Mouse (Mus musculus): ENCODE measurements around the gene Nomo1. TPM values are rescaled to one million over a fixed set of nuclear protein-coding genes. Genes with fewer than 3 reads are reported as not detected.

Nomo1 gene
- polyA plus RNA-seq, 1 experiment from 2014 or later = 20.2 TPM

DNA sequence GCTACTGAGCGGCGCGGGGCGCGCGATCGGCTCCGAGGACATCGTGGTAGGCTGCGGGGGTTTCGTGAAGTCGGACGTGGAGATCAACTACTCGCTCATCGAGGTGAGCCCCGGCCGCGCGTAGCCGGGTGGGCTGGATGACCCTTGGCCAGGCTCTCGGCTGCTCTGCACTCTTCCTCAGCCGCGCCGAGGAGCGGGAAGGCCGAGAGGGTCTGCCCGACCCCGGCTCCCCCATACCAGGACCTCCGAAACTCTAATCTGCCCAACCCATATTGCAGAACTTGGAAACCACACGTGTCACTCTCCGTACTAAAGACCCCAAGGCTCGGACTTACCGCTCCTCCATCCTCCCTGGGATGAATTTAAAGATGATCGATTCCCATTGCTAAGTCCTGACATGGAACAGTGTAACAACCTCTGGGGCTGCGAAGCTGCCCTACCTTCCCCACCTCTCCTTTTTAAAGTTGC is 406 bp downstream of the Nomo1 start:
- H3K4me1 ChIP-seq (replicated peaks; ENCODE audit: control insufficient read depth, insufficient read depth, low read length) = peaks cover 8% of the 10 kb centered on the region
- H3K9ac ChIP-seq (ENCODE audit: low read length) = peak overlapping the region; percentile 67
- H3K4me2 ChIP-seq (ENCODE audit: low read depth, low read length, severe bottlenecking) = peak overlapping the region; percentile 86
- ATAC-seq (replicated peaks; ENCODE audit: low FRiP score) (no peak), DNase-seq (ENCODE audit: low spot score) (no peak)
- peak overlapping the region; percentile 92 for H3K4me3 ChIP-seq (ENCODE audit: low read depth, low read length)
- WGBS = 1% methylated on average over 35 of the region's 35 CpGs
- no peaks in the 10 kb centered on the region for H3K27me3 ChIP-seq (ENCODE audit: control insufficient read depth, insufficient read depth, low read length)
- H3K27ac ChIP-seq (ENCODE audit: low read depth, low read length) = no peak overlapping the region
- H3K9me3 ChIP-seq (ENCODE audit: control insufficient read depth, low read length) = no peaks in the 10 kb centered on the region
- no peaks in the 10 kb centered on the region for H3K36me3 ChIP-seq (ENCODE audit: control insufficient read depth, insufficient read depth, low read length)

DNA sequence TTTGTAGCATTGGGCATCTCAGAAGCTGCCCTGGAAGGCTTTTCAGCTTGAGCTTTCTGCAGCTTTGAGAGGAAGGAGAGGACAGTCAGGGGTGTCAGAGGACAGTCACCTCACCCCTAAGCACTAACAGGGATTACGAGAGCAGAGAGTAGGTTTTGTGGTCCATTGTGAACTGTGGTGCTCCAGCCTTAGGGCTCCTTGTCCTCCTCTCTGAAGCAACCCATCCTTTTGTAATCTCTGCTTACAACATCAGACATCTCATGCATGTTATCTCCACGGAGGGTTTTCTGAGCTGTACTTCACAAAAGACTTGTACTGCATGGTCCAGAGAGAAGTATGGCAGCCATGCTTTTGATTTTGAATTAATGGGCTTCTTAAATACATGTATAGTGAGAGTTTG is 1.5 kb downstream of the Nomo1 start:
- Histone ChIP-seq H3K27me3 (ENCODE audit: control insufficient read depth, insufficient read depth, low read length) (no peaks in the 10 kb centered on the region), H3K4me1 (replicated peaks; ENCODE audit: control insufficient read depth, insufficient read depth, low read length) (peaks cover 8% of the 10 kb centered on the region), H3K36me3 (ENCODE audit: control insufficient read depth, insufficient read depth, low read length) (no peaks in the 10 kb centered on the region), H3K27ac (ENCODE audit: low read depth, low read length) (no peak overlapping the region), H3K9me3 (ENCODE audit: control insufficient read depth, low read length) (no peaks in the 10 kb centered on the region), H3K4me3 (ENCODE audit: low read depth, low read length) (no peak overlapping the region), H3K9ac (ENCODE audit: low read length) (no peak overlapping the region), H3K4me2 (ENCODE audit: low read depth, low read length, severe bottlenecking) (0 out of 2 replicates have a peak overlapping the region, but pooled peaks have one; percentile 86)
- 82% methylated on average over 2 of the region's 2 CpGs for WGBS
- ATAC-seq (replicated peaks; ENCODE audit: low FRiP score) = no peak
- DNase-seq (ENCODE audit: low spot score) = no peak

DNA sequence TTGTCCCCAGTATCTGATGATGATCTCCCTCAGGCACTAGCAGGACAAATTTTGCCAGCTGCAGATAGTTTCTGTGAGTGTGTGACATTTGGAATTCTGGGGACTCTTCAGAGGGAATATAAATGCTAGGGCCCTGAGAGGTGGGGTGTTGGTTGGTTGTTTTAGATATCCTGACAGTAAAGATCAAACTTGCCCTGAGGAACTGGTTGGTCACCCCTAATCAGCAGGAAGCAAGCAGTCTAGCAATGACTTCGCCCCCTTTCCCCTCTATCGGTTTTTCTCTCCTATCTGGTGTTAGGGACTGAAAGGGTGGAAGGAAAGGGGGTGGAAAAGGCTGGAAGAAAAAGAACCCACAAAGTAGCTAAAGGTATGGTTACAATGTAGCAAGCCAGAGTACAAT is 2.0 kb downstream of the Nomo1 start:
- H3K4me1 ChIP-seq (replicated peaks; ENCODE audit: control insufficient read depth, insufficient read depth, low read length) = peaks cover 8% of the 10 kb centered on the region
- H3K27me3 ChIP-seq (ENCODE audit: control insufficient read depth, insufficient read depth, low read length) = no peaks in the 10 kb centered on the region
- ATAC-seq (replicated peaks; ENCODE audit: low FRiP score) (no peak), DNase-seq (ENCODE audit: low spot score) (no peak)
- 87% methylated on average over 2 of the region's 2 CpGs for WGBS
- no peak overlapping the region for H3K4me3 ChIP-seq (ENCODE audit: low read depth, low read length)
- no peaks in the 10 kb centered on the region for H3K9me3 ChIP-seq (ENCODE audit: control insufficient read depth, low read length)
- no peaks in the 10 kb centered on the region for H3K36me3 ChIP-seq (ENCODE audit: control insufficient read depth, insufficient read depth, low read length)
- H3K4me2 ChIP-seq (ENCODE audit: low read depth, low read length, severe bottlenecking) = no peak overlapping the region
- H3K9ac ChIP-seq (ENCODE audit: low read length) = peak overlapping the region; percentile 7; the same call in 1 of the 2 replicates
- no peak overlapping the region for H3K27ac ChIP-seq (ENCODE audit: low read depth, low read length)

DNA sequence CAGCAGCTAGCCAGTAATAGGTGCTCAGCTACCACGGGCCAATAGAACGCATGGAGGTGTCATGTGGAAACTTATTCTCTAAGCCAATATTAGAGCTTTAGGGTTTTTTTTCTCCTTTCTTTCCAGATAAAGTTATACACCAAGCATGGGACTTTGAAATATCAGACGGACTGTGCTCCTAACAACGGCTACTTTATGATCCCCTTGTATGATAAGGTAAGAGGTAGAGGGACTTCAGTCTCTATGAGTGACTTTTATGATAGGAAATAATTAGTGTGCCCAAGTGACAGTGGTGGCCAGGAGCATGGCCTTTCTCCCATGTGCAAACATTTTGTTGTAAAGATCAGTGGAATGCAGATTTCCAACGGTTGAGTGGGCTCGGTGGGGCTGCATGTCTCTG is 3.9 kb downstream of the Nomo1 start:
- no peaks in the 10 kb centered on the region for H3K9me3 ChIP-seq (ENCODE audit: control insufficient read depth, low read length)
- DNase-seq (ENCODE audit: low spot score) (no peak), ATAC-seq (replicated peaks; ENCODE audit: low FRiP score) (no peak)
- H3K27me3 ChIP-seq (ENCODE audit: control insufficient read depth, insufficient read depth, low read length) = no peaks in the 10 kb centered on the region
- peaks cover 2% of the 10 kb centered on the region; the same call in 1 of the 2 replicates for H3K36me3 ChIP-seq (ENCODE audit: control insufficient read depth, insufficient read depth, low read length)
- WGBS = 92% methylated on average over 6 of the region's 6 CpGs
- no peak overlapping the region for H3K9ac ChIP-seq (ENCODE audit: low read length)
- no peak overlapping the region for H3K4me2 ChIP-seq (ENCODE audit: low read depth, low read length, severe bottlenecking)
- no peak overlapping the region for H3K27ac ChIP-seq (ENCODE audit: low read depth, low read length)
- H3K4me3 ChIP-seq (ENCODE audit: low read depth, low read length) = no peak overlapping the region
- H3K4me1 ChIP-seq (replicated peaks; ENCODE audit: control insufficient read depth, insufficient read depth, low read length) = peaks cover 8% of the 10 kb centered on the region

DNA sequence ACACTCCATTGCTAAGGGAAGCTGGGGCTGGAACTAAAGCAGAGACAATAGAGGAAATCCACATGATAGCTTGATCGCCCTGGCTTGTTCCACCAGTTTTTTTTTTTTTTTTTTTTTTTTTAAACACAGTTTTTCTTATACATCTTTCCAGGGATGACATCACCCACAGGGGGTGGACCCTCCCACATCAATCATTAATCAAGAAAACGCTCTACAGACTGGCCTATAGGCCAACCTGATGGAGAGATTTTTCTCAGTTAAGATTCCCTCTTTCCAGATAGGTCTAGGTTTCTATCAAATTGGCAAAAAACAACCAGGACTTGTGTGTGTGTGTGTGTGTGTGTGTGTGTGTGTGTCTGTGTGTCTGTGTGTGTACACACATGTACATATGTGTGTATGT is 6.4 kb downstream of the Nomo1 start:
- no peak overlapping the region for H3K27ac ChIP-seq (ENCODE audit: low read depth, low read length)
- no peak for ATAC-seq (replicated peaks; ENCODE audit: low FRiP score)
- no peaks in the 10 kb centered on the region for H3K9me3 ChIP-seq (ENCODE audit: control insufficient read depth, low read length)
- peaks cover 2% of the 10 kb centered on the region; the same call in 1 of the 2 replicates for H3K36me3 ChIP-seq (ENCODE audit: control insufficient read depth, insufficient read depth, low read length)
- 0 out of 2 replicates have a peak, but pooled peaks cover 1% of the 10 kb centered on the region for H3K4me1 ChIP-seq (replicated peaks; ENCODE audit: control insufficient read depth, insufficient read depth, low read length)
- H3K4me3 ChIP-seq (ENCODE audit: low read depth, low read length) = no peak overlapping the region
- no peak overlapping the region for H3K4me2 ChIP-seq (ENCODE audit: low read depth, low read length, severe bottlenecking)
- H3K27me3 ChIP-seq (ENCODE audit: control insufficient read depth, insufficient read depth, low read length) = no peaks in the 10 kb centered on the region
- DNase-seq (ENCODE audit: low spot score) = no peak
- no peak overlapping the region for H3K9ac ChIP-seq (ENCODE audit: low read length)
- 74% methylated on average over 2 of the region's 2 CpGs for WGBS

DNA sequence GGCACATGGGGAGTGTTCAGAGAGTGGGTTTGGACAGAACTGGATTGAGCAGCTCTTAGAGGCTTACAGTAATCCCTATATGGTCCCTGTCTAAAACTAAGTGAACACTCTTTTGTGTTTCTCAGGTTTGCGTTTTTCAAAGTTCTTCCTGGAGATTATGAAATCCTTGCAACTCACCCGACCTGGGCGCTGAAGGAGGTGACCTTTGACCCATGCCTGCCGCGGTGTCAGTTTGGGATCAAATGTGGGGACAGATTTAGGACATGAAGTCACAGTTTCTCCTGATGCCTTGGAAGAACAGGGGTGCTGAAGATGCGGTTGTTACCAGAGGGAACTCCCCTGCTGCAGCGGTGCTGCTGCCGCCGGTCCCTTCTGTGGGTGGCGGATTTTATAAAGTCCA is 10.6 kb downstream of the Nomo1 start:
- Histone ChIP-seq H3K4me3 (ENCODE audit: low read depth, low read length) (no peak overlapping the region), H3K36me3 (ENCODE audit: control insufficient read depth, insufficient read depth, low read length) (peaks cover 4% of the 10 kb centered on the region; the same call in 1 of the 2 replicates)
- 91% methylated on average over 10 of the region's 10 CpGs for WGBS

DNA sequence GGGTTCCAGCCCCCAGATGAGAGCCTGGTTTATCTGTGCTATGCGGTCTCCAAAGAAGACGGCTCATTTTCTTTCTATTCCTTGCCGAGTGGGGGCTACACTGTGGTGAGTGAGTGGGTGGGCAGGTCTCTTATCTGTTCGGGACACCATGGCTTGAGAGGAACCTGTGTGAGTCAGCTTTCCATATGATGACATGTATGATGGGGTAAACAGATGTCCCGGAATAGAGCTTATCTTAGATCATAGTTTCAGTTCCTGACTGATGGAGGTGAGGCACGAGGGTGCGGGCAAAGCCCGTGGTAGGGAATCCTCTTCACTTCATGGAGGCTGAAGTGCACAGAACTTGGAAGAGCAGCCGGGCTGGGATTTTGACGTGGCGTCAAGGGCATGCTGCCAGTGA is 12.4 kb downstream of the Nomo1 start:
- Histone ChIP-seq H3K27ac (ENCODE audit: low read depth, low read length) (no peak overlapping the region), H3K9ac (ENCODE audit: low read length) (no peak overlapping the region), H3K4me3 (ENCODE audit: low read depth, low read length) (no peak overlapping the region), H3K9me3 (ENCODE audit: control insufficient read depth, low read length) (no peaks in the 10 kb centered on the region), H3K4me2 (ENCODE audit: low read depth, low read length, severe bottlenecking) (no peak overlapping the region), H3K27me3 (ENCODE audit: control insufficient read depth, insufficient read depth, low read length) (no peaks in the 10 kb centered on the region), H3K36me3 (ENCODE audit: control insufficient read depth, insufficient read depth, low read length) (peaks cover 4% of the 10 kb centered on the region; the same call in 1 of the 2 replicates), H3K4me1 (replicated peaks; ENCODE audit: control insufficient read depth, insufficient read depth, low read length) (no peaks in the 10 kb centered on the region)
- WGBS = 95% methylated on average over 11 of the region's 11 CpGs
- DNase-seq (ENCODE audit: low spot score) (no peak), ATAC-seq (replicated peaks; ENCODE audit: low FRiP score) (no peak)

More for the DNA sequence above, 10.6 kb downstream of the Nomo1 start:
- H3K4me1 ChIP-seq (replicated peaks; ENCODE audit: control insufficient read depth, insufficient read depth, low read length) = no peaks in the 10 kb centered on the region
- no peaks in the 10 kb centered on the region for H3K9me3 ChIP-seq (ENCODE audit: control insufficient read depth, low read length)
- no peaks in the 10 kb centered on the region for H3K27me3 ChIP-seq (ENCODE audit: control insufficient read depth, insufficient read depth, low read length)
- no peak for ATAC-seq (replicated peaks; ENCODE audit: low FRiP score)
- H3K4me2 ChIP-seq (ENCODE audit: low read depth, low read length, severe bottlenecking) = no peak overlapping the region
- no peak for DNase-seq (ENCODE audit: low spot score)
- H3K9ac ChIP-seq (ENCODE audit: low read length) = no peak overlapping the region
- H3K27ac ChIP-seq (ENCODE audit: low read depth, low read length) = no peak overlapping the region

DNA sequence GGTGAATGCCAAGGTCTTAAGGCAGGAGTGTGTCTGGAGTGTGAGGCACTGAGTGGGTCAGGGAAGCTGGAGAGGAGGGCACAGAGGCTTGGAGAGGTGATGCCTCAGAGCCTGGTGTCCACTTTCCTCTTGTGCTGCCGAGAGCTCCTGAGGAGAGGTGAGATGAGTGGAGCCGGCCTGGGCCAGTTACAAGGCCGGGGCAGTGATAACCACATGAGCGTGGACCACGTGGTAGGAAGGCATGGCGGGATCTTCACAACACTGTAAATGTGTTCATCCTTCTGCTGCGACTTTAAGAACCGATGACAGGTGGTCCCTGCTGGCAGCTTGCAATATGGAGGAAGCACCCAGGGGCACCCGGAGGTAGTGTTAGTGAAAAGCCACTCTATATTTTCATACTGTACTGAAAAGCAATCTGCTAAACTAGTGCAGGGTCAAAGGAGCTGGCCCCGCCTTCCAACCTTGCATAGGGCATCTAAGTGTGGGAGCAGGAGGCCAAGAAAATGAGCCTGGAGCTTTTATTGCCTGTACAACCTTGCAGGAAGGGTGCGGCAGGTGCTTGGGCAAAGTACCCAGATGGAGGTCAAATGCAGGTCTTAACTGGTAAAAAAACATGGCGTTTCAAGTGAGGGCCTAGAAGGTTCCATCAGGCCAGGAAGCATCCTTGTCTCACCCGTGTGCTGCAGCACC is 14.5 kb downstream of the Nomo1 start:
- no peak for ATAC-seq (replicated peaks; ENCODE audit: low FRiP score)

DNA sequence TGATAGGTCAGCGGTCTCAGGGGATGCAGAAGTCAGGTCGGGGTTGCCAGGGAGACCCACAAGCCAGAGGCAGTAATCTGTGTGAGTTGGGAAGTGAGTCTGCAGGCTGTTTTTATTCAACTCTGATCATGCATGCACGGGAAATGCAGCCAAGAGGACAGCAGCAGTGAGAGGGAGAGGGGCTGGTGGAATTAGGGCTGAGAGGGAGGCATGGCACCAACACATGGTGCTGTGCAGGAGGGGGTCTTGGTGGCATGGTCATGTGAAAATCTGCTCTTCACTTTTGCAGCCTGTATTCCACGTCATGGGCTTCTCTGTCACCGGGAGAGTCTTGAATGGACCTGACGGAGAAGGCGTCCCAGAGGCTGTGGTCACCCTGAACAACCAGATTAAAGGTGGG is 16.5 kb downstream of the Nomo1 start:
- no peak for DNase-seq (ENCODE audit: low spot score)
- no peak overlapping the region for H3K4me2 ChIP-seq (ENCODE audit: low read depth, low read length, severe bottlenecking)
- no peaks in the 10 kb centered on the region for H3K4me1 ChIP-seq (replicated peaks; ENCODE audit: control insufficient read depth, insufficient read depth, low read length)
- no peaks in the 10 kb centered on the region for H3K27me3 ChIP-seq (ENCODE audit: control insufficient read depth, insufficient read depth, low read length)
- no peak overlapping the region for H3K27ac ChIP-seq (ENCODE audit: low read depth, low read length)
- WGBS = 83% methylated on average over 7 of the region's 7 CpGs
- no peak overlapping the region for H3K9ac ChIP-seq (ENCODE audit: low read length)
- H3K36me3 ChIP-seq (ENCODE audit: control insufficient read depth, insufficient read depth, low read length) = peaks cover 2% of the 10 kb centered on the region; the same call in 1 of the 2 replicates
- H3K4me3 ChIP-seq (ENCODE audit: low read depth, low read length) = no peak overlapping the region
- ATAC-seq (replicated peaks; ENCODE audit: low FRiP score) = no peak
- H3K9me3 ChIP-seq (ENCODE audit: control insufficient read depth, low read length) = no peaks in the 10 kb centered on the region

More for the DNA sequence above, 14.5 kb downstream of the Nomo1 start:
- Histone ChIP-seq H3K27ac (ENCODE audit: low read depth, low read length) (no peak overlapping the region), H3K4me1 (replicated peaks; ENCODE audit: control insufficient read depth, insufficient read depth, low read length) (no peaks in the 10 kb centered on the region), H3K9ac (ENCODE audit: low read length) (no peak overlapping the region), H3K9me3 (ENCODE audit: control insufficient read depth, low read length) (no peaks in the 10 kb centered on the region), H3K27me3 (ENCODE audit: control insufficient read depth, insufficient read depth, low read length) (no peaks in the 10 kb centered on the region), H3K36me3 (ENCODE audit: control insufficient read depth, insufficient read depth, low read length) (peaks cover 2% of the 10 kb centered on the region; the same call in 1 of the 2 replicates), H3K4me2 (ENCODE audit: low read depth, low read length, severe bottlenecking) (no peak overlapping the region), H3K4me3 (ENCODE audit: low read depth, low read length) (no peak overlapping the region)
- no peak for DNase-seq (ENCODE audit: low spot score)
- 91% methylated on average over 13 of the region's 13 CpGs for WGBS

Data from forebrain, embryonic 11.5 days (tissue).